Mouse (Mus musculus): ENCODE results near the gene 4930556J24Rik. TPM values are rescaled to one million over a fixed set of nuclear protein-coding genes. Genes with fewer than 3 reads are reported as not detected.
A peak's percentile ranks its signal among the peaks of the same experiment; 100 is the strongest.

Gene 4930556J24Rik
- polyA plus RNA-seq, 1 experiment from 2014 or later: 0.31 TPM

DNA sequence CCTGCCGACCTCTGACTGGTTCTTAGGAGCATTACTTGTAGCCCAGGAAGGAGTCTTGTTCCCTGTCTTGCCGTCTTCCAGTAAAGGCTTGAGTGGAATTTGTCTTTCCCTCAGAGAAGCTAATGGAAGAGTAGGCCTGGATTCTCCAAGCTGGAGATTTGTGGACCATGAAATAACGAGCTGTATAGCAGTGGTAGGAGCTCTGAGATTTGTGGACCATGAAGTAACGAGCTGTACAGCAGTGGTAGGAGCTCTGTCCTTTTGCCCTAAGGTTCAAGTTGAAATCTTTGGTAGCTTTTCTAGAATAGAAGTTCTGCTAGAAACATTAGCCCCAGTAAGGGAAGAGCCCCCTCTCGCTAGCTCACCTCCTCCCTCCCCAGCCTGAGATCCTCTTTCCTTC, 1.8 kb upstream of the 4930556J24Rik start:
- peaks cover 5% of the 10 kb centered on the region; the same call in 1 of the 2 replicates for H3K27me3 ChIP-seq (ENCODE audit: insufficient read depth, low read length)
- 56% methylated on average over 5 of the region's 5 CpGs for WGBS
- no peak overlapping the region for H3K4me2 ChIP-seq (replicated peaks; ENCODE audit: low read depth, low read length)
- no peak overlapping the region for H3K4me3 ChIP-seq (ENCODE audit: low read length)
- ATAC-seq (ENCODE audit: low FRiP score, low TSS enrichment): no peak
- peaks cover 62% of the 10 kb centered on the region for H3K36me3 ChIP-seq (ENCODE audit: insufficient read depth, low read length)
- no peak overlapping the region for H3K27ac ChIP-seq (ENCODE audit: low read length)
- no peak overlapping the region for H3K9ac ChIP-seq (replicated peaks; ENCODE audit: low read length)
- H3K4me1 ChIP-seq (ENCODE audit: insufficient read depth, low read length): peaks cover 7% of the 10 kb centered on the region; the same call in 1 of the 2 replicates
- no peaks in the 10 kb centered on the region for H3K9me3 ChIP-seq (ENCODE audit: low read length)

GRCm38 (mm10) chr11:3974311-3974710, 2.3 kb downstream of the 4930556J24Rik start:
- H3K4me1 ChIP-seq (ENCODE audit: insufficient read depth, low read length): no peaks in the 10 kb centered on the region

GRCm38 (mm10) chr11:3973081-3973480, 3.5 kb downstream of the 4930556J24Rik start:
- Histone ChIP-seq H3K9ac (replicated peaks; ENCODE audit: low read length) (no peak overlapping the region), H3K4me1 (ENCODE audit: insufficient read depth, low read length) (no peaks in the 10 kb centered on the region), H3K4me2 (replicated peaks; ENCODE audit: low read depth, low read length) (no peak overlapping the region), H3K36me3 (ENCODE audit: insufficient read depth, low read length) (peaks cover 82% of the 10 kb centered on the region), H3K27me3 (ENCODE audit: insufficient read depth, low read length) (no peaks in the 10 kb centered on the region), H3K9me3 (ENCODE audit: low read length) (no peaks in the 10 kb centered on the region), H3K27ac (ENCODE audit: low read length) (no peak overlapping the region), H3K4me3 (ENCODE audit: low read length) (no peak overlapping the region)
- ATAC-seq (ENCODE audit: low FRiP score, low TSS enrichment): no peak
- WGBS: 86% methylated on average over 7 of the region's 7 CpGs

More at GRCm38 (mm10) chr11:3974311-3974710, 2.3 kb downstream of the 4930556J24Rik start:
- WGBS: 86% methylated on average over 3 of the region's 3 CpGs
- Histone ChIP-seq H3K27ac (ENCODE audit: low read length) (no peak overlapping the region), H3K9me3 (ENCODE audit: low read length) (no peaks in the 10 kb centered on the region), H3K27me3 (ENCODE audit: insufficient read depth, low read length) (no peaks in the 10 kb centered on the region), H3K36me3 (ENCODE audit: insufficient read depth, low read length) (peaks cover 85% of the 10 kb centered on the region), H3K9ac (replicated peaks; ENCODE audit: low read length) (no peak overlapping the region), H3K4me3 (ENCODE audit: low read length) (no peak overlapping the region), H3K4me2 (replicated peaks; ENCODE audit: low read depth, low read length) (no peak overlapping the region)
- no peak for ATAC-seq (ENCODE audit: low FRiP score, low TSS enrichment)

DNA sequence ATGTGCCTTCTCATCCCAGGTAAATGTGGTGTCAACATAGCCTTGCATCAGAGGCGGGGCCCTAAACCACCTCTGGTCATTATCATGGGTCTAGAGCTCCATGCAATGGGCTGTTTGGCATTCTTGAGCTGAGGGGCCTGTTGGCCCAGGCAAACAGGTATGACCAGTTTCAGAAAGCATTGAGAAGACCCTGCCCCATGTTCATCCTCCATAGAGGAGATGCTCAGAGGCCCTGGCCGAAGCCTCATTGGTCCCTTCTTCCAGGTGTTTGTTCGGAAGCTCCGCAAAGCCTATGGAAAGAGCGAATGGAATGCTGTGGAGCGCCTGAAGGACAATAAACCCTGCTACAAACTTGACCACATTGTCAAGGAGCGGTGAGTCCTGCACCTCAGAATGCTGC, 6.2 kb downstream of the 4930556J24Rik start:
- Histone ChIP-seq H3K4me1 (ENCODE audit: insufficient read depth, low read length) (peaks cover 1% of the 10 kb centered on the region; the same call in 1 of the 2 replicates), H3K36me3 (ENCODE audit: insufficient read depth, low read length) (peaks cover 64% of the 10 kb centered on the region), H3K9ac (replicated peaks; ENCODE audit: low read length) (no peak overlapping the region), H3K4me3 (ENCODE audit: low read length) (no peak overlapping the region), H3K9me3 (ENCODE audit: low read length) (no peaks in the 10 kb centered on the region), H3K27ac (ENCODE audit: low read length) (no peak overlapping the region), H3K4me2 (replicated peaks; ENCODE audit: low read depth, low read length) (no peak overlapping the region), H3K27me3 (ENCODE audit: insufficient read depth, low read length) (no peaks in the 10 kb centered on the region)
- 98% methylated on average over 7 of the region's 7 CpGs for WGBS
- no peak for ATAC-seq (ENCODE audit: low FRiP score, low TSS enrichment)

- Histone ChIP-seq H3K27me3 (ENCODE audit: insufficient read depth, low read length) (no peaks in the 10 kb centered on the region), H3K9me3 (ENCODE audit: low read length) (no peaks in the 10 kb centered on the region), H3K4me1 (ENCODE audit: insufficient read depth, low read length) (peaks cover 7% of the 10 kb centered on the region), H3K4me3 (ENCODE audit: low read length) (no peak overlapping the region), H3K27ac (ENCODE audit: low read length) (no peak overlapping the region), H3K4me2 (replicated peaks; ENCODE audit: low read depth, low read length) (no peak overlapping the region), H3K9ac (replicated peaks; ENCODE audit: low read length) (no peak overlapping the region), H3K36me3 (ENCODE audit: insufficient read depth, low read length) (peaks cover 62% of the 10 kb centered on the region)
- WGBS: 77% methylated on average over 3 of the region's 3 CpGs
- no peak for ATAC-seq (ENCODE audit: low FRiP score, low TSS enrichment)
Measured at GRCm38 (mm10) chr11:3969837-3970236, 6.7 kb downstream of the 4930556J24Rik start.

DNA sequence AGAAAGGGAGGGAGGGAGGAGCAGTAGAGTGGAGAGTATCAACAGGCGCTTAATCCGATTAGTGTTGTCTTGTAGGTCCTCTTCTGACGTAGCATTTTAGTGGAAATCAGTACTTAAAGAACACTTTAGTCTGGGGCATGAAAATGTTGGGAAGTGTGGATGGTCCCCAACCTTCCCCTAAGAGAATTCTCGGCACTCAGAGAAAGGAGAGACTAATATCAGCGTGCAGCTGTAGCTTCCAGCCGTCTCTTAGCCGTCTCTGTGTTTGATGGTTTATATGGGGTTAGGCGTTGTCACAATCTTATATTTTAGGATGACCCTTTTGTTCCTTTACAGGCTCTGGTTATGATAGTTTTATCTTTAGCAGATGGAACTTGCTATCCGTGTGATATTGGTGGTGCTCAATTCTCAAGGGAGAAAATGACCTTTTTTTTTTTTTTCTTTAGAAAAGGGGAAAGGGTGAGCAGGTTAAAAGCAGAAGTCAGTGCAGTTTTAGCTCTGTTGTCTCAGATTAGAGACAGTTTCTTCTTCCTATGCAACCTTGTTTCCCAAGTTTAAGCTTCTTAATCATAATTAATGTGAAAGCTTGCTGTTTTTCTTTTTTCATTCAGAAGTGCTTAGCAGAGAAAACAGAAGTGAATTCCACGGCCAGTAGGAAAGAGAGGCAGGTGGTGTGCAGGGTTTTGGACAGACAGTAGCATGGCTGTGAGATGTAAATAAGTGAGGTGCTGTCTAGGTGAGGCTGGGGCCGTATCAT, 12.0 kb downstream of the 4930556J24Rik start:
- Histone ChIP-seq H3K27me3 (ENCODE audit: insufficient read depth, low read length) (no peaks in the 10 kb centered on the region), H3K4me2 (replicated peaks; ENCODE audit: low read depth, low read length) (peak overlapping the region; percentile 80), H3K27ac (ENCODE audit: low read length) (peak overlapping the region; percentile 56; the same call in 1 of the 2 replicates), H3K9ac (replicated peaks; ENCODE audit: low read length) (peak overlapping the region; percentile 84), H3K36me3 (ENCODE audit: insufficient read depth, low read length) (peaks cover 16% of the 10 kb centered on the region), H3K4me1 (ENCODE audit: insufficient read depth, low read length) (peaks cover 14% of the 10 kb centered on the region), H3K9me3 (ENCODE audit: low read length) (peaks cover 2% of the 10 kb centered on the region; the same call in 1 of the 2 replicates), H3K4me3 (ENCODE audit: low read length) (peak overlapping the region; percentile 91)
- WGBS: 12% methylated on average over 11 of the region's 11 CpGs
- ATAC-seq (ENCODE audit: low FRiP score, low TSS enrichment): 0 out of 2 replicates have a peak, but pooled peaks have one; percentile 13

DNA sequence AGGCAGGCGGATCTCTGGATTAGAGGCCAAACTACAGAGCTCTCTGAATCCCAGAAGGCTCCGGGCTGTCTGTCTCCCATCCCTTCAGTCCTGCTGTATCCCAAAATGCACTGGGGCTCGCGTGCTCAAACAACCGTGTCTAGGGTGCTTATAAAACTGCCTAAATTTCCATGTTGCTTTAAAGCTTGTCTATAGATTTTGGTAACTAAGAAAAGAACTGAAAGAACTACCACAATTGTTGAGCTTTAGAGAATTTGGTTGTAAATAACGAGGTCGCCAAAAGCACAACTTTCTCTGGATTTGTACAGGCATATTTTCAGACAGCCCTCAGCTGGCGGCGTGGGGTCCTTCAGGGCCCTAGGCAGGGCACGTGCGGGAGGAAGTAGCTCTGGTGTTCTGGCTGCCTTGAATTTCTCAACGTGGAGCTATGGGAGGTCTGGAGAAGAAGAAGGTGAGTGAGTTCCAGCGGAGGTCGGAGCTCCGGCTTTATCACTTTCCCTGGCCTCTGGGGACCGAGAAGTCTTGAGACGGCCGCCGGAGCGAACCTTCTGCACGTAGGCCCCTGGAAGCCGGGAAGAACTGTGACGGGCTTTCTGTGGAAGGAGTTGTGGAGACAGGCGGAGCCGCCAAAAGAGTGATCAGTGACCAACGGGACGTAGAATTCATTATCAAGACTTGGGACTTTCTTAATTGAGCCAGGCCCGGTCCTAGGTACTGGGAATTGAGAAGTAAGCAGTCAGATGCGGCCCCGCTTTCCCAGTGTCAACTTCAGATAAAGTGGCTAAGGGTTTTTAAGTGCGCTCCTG, 12.8 kb downstream of the 4930556J24Rik start, which contains the start of gene Pes1:
Gene Pes1 (plus strand): TSS at position 366 of the 806 bp plus-strand sequence.
- no peaks in the 10 kb centered on the region for H3K27me3 ChIP-seq (ENCODE audit: insufficient read depth, low read length)
- H3K4me3 ChIP-seq (ENCODE audit: low read length): peak within 1 kb of the TSS; percentile 91
- peak within 1 kb of the TSS; percentile 84 for H3K9ac ChIP-seq (replicated peaks; ENCODE audit: low read length)
- WGBS: under 1% methylated on average over 31 of the region's 31 CpGs
- peaks cover 14% of the 10 kb centered on the region for H3K4me1 ChIP-seq (ENCODE audit: insufficient read depth, low read length)
- peak within 1 kb of the TSS; percentile 56; the same call in 1 of the 2 replicates for H3K27ac ChIP-seq (ENCODE audit: low read length)
- peak; percentile 94 for ATAC-seq (ENCODE audit: low FRiP score, low TSS enrichment)
- H3K4me2 ChIP-seq (replicated peaks; ENCODE audit: low read depth, low read length): peak within 1 kb of the TSS; percentile 80
- H3K36me3 ChIP-seq (ENCODE audit: insufficient read depth, low read length): peaks cover 12% of the 10 kb centered on the region; the same call in 1 of the 2 replicates
- peaks cover 2% of the 10 kb centered on the region; the same call in 1 of the 2 replicates for H3K9me3 ChIP-seq (ENCODE audit: low read length)

DNA sequence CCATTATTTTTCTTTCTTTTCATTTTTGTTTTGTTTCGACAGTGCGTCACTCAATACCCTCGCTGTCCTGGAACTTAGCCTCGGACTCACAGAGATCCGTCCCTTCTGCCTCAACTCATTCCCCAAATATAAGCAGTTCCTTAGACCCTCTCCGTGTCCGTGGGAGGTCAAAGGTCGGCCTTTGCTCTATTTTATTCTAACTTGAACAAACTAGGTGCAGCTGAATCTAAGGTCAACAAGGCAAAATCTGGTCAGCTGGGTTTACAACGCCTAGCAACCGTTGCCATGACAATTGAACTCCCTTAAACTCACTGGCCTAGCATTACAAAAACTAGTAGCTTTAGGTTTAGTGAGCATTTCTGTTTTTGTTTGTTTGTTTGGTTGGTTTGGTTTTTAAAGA, 13.4 kb downstream of the 4930556J24Rik start:
- Histone ChIP-seq H3K27ac (ENCODE audit: low read length) (no peak overlapping the region), H3K27me3 (ENCODE audit: insufficient read depth, low read length) (no peaks in the 10 kb centered on the region), H3K36me3 (ENCODE audit: insufficient read depth, low read length) (0 out of 2 replicates have a peak, but pooled peaks cover 8% of the 10 kb centered on the region), H3K9me3 (ENCODE audit: low read length) (peaks cover 2% of the 10 kb centered on the region; the same call in 1 of the 2 replicates), H3K9ac (replicated peaks; ENCODE audit: low read length) (peak overlapping the region; percentile 84), H3K4me3 (ENCODE audit: low read length) (peak overlapping the region; percentile 91), H3K4me1 (ENCODE audit: insufficient read depth, low read length) (peaks cover 14% of the 10 kb centered on the region), H3K4me2 (replicated peaks; ENCODE audit: low read depth, low read length) (peak overlapping the region; percentile 80)
- 89% methylated on average over 10 of the region's 10 CpGs for WGBS
- ATAC-seq (ENCODE audit: low FRiP score, low TSS enrichment): no peak

GRCm38 (mm10) chr11:3961761-3962160, 14.8 kb downstream of the 4930556J24Rik start:
- Histone ChIP-seq H3K36me3 (ENCODE audit: insufficient read depth, low read length) (0 out of 2 replicates have a peak, but pooled peaks cover 5% of the 10 kb centered on the region), H3K9ac (replicated peaks; ENCODE audit: low read length) (no peak overlapping the region), H3K9me3 (ENCODE audit: low read length) (peaks cover 2% of the 10 kb centered on the region; the same call in 1 of the 2 replicates), H3K4me2 (replicated peaks; ENCODE audit: low read depth, low read length) (no peak overlapping the region), H3K4me3 (ENCODE audit: low read length) (no peak overlapping the region), H3K4me1 (ENCODE audit: insufficient read depth, low read length) (peaks cover 14% of the 10 kb centered on the region), H3K27me3 (ENCODE audit: insufficient read depth, low read length) (no peaks in the 10 kb centered on the region), H3K27ac (ENCODE audit: low read length) (no peak overlapping the region)
- 64% methylated on average over 3 of the region's 3 CpGs for WGBS
- ATAC-seq (ENCODE audit: low FRiP score, low TSS enrichment): no peak

Measured in kidney, embryonic 16.5 days (tissue).